Mouse (Mus musculus) spleen, postnatal 0 days (tissue): ENCODE measurements around the gene Arpc5. TPM values are rescaled to one million over a fixed set of nuclear protein-coding genes. Genes with fewer than 3 reads are reported as not detected.

ENCODE experiments used
- polyA plus RNA-seq: library from polyadenylated mRNA; unstranded; fragments of >200 nt; fragmentation: Nextera tagmentation; extraction: Ambion mirVana; gene quantifications from 2 replicates; pipeline ENCODE4 v1.2.1, GENCODE M21; 2015

Gene Arpc5
- 274 and 311 TPM in 2 replicates for polyA plus RNA-seq

GRCm38 (mm10) chr1:152766032-152766772, at the start of gene Arpc5, which contains the start of gene Rgl1:
Arpc5 (plus strand) TSS chr1:152766542.
Rgl1 (minus strand) TSS chr1:152766351.

DNA sequence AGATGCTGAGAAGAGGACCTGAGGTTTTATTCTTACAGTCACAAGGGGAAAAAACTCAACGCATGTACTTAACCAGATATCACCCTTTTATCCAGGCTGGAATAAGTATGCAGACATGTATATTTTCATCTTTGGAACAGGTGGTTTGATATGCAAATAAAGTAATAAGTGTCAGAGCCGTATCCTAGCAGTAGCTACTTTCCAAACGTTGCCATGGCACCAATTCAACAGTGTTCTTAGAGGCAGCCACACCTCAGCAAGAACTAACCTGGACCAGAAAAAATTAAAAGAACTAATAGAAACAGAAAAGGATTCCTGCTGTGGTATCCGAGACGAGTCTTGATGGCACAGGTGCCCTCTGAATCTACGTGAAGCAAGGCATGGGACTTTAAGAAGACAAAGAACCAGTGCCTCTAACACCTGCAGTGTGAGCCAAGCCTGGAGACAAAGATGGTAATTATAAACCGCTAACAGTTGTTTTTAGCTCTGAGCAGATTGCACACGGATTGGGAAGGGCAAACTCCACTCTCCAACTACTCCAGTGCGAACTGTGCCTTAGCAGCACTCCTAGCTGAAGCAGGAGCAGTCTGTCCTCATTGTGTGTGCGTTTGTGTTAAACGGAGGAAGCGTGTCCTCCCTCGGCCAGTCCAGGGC, 15.9 kb upstream of the Arpc5 start, which contains the start of gene Apobec4:
Gene Apobec4, plus strand, starts transcription at position 240 of the 654 bp plus-strand sequence.

DNA sequence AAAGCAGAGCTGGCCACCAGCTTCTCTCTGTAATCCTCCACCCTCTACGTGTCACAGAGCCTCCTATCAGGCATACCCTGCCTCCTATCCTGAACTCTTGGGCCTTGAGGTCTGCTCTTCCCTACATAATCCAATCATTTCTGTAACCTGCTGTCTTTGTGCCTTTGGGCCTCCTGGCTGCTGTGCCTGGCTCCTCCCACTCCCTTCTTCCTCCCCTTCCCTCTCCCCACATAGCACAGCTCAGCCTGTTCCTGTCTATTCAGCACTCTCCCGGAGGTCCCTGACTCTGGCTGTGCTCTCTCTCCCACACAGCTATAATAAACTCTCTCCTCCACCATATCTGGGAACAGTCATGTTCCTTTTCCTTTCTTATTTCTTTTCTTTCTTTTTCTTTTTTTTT, 33.6 kb downstream of the Arpc5 start, which contains the start of gene Ncf2:
Gene Ncf2, plus strand, starts transcription at position 298 of the 400 bp plus-strand sequence.

Other genes with a start within 250 kb of the Arpc5 start
- gene Apobec4, start 16.0 kb upstream of the Arpc5 start, polyA plus RNA-seq, result not detected in 2 replicates
- gene Rgl1, start 191 bp upstream of the Arpc5 start, polyA plus RNA-seq, result 14.1 and 16.6 TPM in 2 replicates
- 30.1 and 39.7 TPM in 2 replicates for gene Ncf2, start 33.7 kb downstream of the Arpc5 start, polyA plus RNA-seq
- 12.6 and 13.1 TPM in 2 replicates for gene Smg7, start 136.1 kb downstream of the Arpc5 start, polyA plus RNA-seq
- gene Nmnat2, start 188.5 kb downstream of the Arpc5 start, polyA plus RNA-seq, result 0.22 and 0.29 TPM in 2 replicates